Mouse (Mus musculus): Measurements from ENCODE around the gene Psme2. TPM values are rescaled to one million over a fixed set of nuclear protein-coding genes. Genes with fewer than 3 reads are reported as not detected.

Gene Psme2
- polyA plus RNA-seq, 1 experiment from 2014 or later = 225 TPM

GRCm38 (mm10) chr14:55603633-55604576, 13.0 kb upstream of the Psme2 start:
- H3K9ac ChIP-seq (ENCODE audit: low read length) = peak overlapping the region; percentile 38; the same call in 1 of the 2 replicates
- WGBS = 13% methylated on average over 19 of the region's 19 CpGs

GRCm38 (mm10) chr14:55603271-55603632, 12.3 kb upstream of the Psme2 start, which contains the start of gene Irf9:
TSS of gene Irf9 (plus strand) at chr14:55603571.
- Histone ChIP-seq H3K4me3 (ENCODE audit: low read depth, low read length) (peak within 1 kb of the TSS; percentile 10), H3K9me3 (ENCODE audit: control insufficient read depth, low read length) (no peaks in the 10 kb centered on the region), H3K36me3 (ENCODE audit: control insufficient read depth, insufficient read depth, low read length) (peaks cover 22% of the 10 kb centered on the region), H3K27ac (replicated peaks; ENCODE audit: low read depth, low read length) (0 out of 2 replicates have a peak within 1 kb of the TSS, but pooled peaks have one; percentile 16), H3K9ac (ENCODE audit: low read length) (peak within 1 kb of the TSS; percentile 38; the same call in 1 of the 2 replicates), H3K27me3 (ENCODE audit: control insufficient read depth, insufficient read depth, low read length) (no peaks in the 10 kb centered on the region), H3K4me1 (ENCODE audit: control insufficient read depth, insufficient read depth, low read length) (no peaks in the 10 kb centered on the region), H3K4me2 (ENCODE audit: low read depth, severe bottlenecking) (peak within 1 kb of the TSS; percentile 32; the same call in 1 of the 2 replicates)
- ATAC-seq (ENCODE audit: insufficient number of reproducible peaks, low FRiP score, low TSS enrichment, low read depth) (no peak), DNase-seq (ENCODE audit: low spot score) (no peak)
- WGBS = 82% methylated on average over 7 of the region's 7 CpGs

More at GRCm38 (mm10) chr14:55603633-55604576, 13.0 kb upstream of the Psme2 start:
- DNase-seq (ENCODE audit: low spot score) (peak; percentile 89), ATAC-seq (ENCODE audit: insufficient number of reproducible peaks, low FRiP score, low TSS enrichment, low read depth) (peak; percentile 81)
- Histone ChIP-seq H3K4me1 (ENCODE audit: control insufficient read depth, insufficient read depth, low read length) (no peaks in the 10 kb centered on the region), H3K4me2 (ENCODE audit: low read depth, severe bottlenecking) (peak overlapping the region; percentile 32; the same call in 1 of the 2 replicates), H3K36me3 (ENCODE audit: control insufficient read depth, insufficient read depth, low read length) (peaks cover 23% of the 10 kb centered on the region), H3K27ac (replicated peaks; ENCODE audit: low read depth, low read length) (0 out of 2 replicates have a peak overlapping the region, but pooled peaks have one; percentile 16), H3K9me3 (ENCODE audit: control insufficient read depth, low read length) (no peaks in the 10 kb centered on the region), H3K27me3 (ENCODE audit: control insufficient read depth, insufficient read depth, low read length) (no peaks in the 10 kb centered on the region), H3K4me3 (ENCODE audit: low read depth, low read length) (peak overlapping the region; percentile 10)

DNA sequence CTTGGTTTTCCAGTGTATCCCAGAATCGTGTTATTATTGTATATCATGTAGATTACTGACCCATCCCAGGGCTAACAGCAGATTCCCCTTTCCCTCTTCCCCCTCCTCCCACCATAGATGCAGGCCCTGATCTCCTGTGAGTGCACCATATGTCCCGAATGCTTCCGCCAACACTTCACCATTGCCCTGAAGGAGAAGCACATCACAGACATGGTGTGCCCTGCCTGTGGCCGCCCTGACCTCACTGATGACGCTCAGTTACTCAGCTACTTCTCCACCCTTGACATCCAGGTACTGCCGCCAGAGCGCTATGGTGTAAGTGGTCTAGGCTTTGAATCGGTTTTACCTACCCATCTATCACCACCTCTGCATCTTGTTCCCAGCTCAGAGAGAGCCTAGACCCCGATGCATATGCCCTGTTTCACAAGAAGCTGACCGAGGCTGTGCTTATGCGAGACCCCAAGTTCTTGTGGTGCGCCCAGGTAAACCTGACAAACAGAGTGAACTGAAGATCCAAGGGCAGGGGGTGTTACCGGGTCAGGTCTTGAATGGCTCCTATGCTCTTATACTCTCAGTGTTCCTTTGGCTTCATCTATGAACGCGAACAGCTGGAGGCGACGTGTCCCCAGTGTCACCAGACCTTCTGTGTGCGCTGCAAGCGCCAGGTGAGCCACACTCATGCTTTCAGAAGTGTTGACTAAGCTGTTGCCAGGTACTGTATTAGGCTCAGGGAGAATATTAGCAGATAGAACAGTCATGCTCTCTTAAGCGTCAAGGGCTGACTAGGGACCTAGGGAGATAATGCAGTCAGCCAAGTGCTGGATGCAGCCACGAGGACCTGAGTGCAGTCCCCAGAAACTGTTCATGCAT, 7.8 kb upstream of the Psme2 start:
- Histone ChIP-seq H3K9me3 (ENCODE audit: control insufficient read depth, low read length) (no peaks in the 10 kb centered on the region), H3K4me2 (ENCODE audit: low read depth, severe bottlenecking) (no peak overlapping the region), H3K36me3 (ENCODE audit: control insufficient read depth, insufficient read depth, low read length) (peaks cover 32% of the 10 kb centered on the region), H3K4me1 (ENCODE audit: control insufficient read depth, insufficient read depth, low read length) (no peaks in the 10 kb centered on the region), H3K27me3 (ENCODE audit: control insufficient read depth, insufficient read depth, low read length) (no peaks in the 10 kb centered on the region), H3K27ac (replicated peaks; ENCODE audit: low read depth, low read length) (no peak overlapping the region), H3K9ac (ENCODE audit: low read length) (no peak overlapping the region), H3K4me3 (ENCODE audit: low read depth, low read length) (no peak overlapping the region)
- DNase-seq (ENCODE audit: low spot score) (no peak), ATAC-seq (ENCODE audit: insufficient number of reproducible peaks, low FRiP score, low TSS enrichment, low read depth) (no peak)
- 92% methylated on average over 21 of the region's 21 CpGs for WGBS

- ATAC-seq (ENCODE audit: insufficient number of reproducible peaks, low FRiP score, low TSS enrichment, low read depth) (no peak), DNase-seq (ENCODE audit: low spot score) (no peak)
- Histone ChIP-seq H3K9me3 (ENCODE audit: control insufficient read depth, low read length) (no peaks in the 10 kb centered on the region), H3K36me3 (ENCODE audit: control insufficient read depth, insufficient read depth, low read length) (peaks cover 25% of the 10 kb centered on the region), H3K9ac (ENCODE audit: low read length) (no peak overlapping the region), H3K4me1 (ENCODE audit: control insufficient read depth, insufficient read depth, low read length) (peaks cover 6% of the 10 kb centered on the region; the same call in 1 of the 2 replicates), H3K27ac (replicated peaks; ENCODE audit: low read depth, low read length) (no peak overlapping the region), H3K27me3 (ENCODE audit: control insufficient read depth, insufficient read depth, low read length) (no peaks in the 10 kb centered on the region), H3K4me3 (ENCODE audit: low read depth, low read length) (no peak overlapping the region), H3K4me2 (ENCODE audit: low read depth, severe bottlenecking) (no peak overlapping the region)
- WGBS = 85% methylated on average over 13 of the region's 13 CpGs
Observed at GRCm38 (mm10) chr14:55596036-55596690, 5.2 kb upstream of the Psme2 start.

- peak overlapping the region; percentile 92 for H3K4me2 ChIP-seq (ENCODE audit: low read depth, severe bottlenecking)
- ATAC-seq (ENCODE audit: insufficient number of reproducible peaks, low FRiP score, low TSS enrichment, low read depth) (no peak), DNase-seq (ENCODE audit: low spot score) (no peak)
- H3K9me3 ChIP-seq (ENCODE audit: control insufficient read depth, low read length) = no peaks in the 10 kb centered on the region
- H3K4me1 ChIP-seq (ENCODE audit: control insufficient read depth, insufficient read depth, low read length) = peaks cover 6% of the 10 kb centered on the region; the same call in 1 of the 2 replicates
- H3K4me3 ChIP-seq (ENCODE audit: low read depth, low read length) = peak overlapping the region; percentile 97
- H3K9ac ChIP-seq (ENCODE audit: low read length) = peak overlapping the region; percentile 84
- H3K27ac ChIP-seq (replicated peaks; ENCODE audit: low read depth, low read length) = peak overlapping the region; percentile 36; the same call in 1 of the 2 replicates
- H3K36me3 ChIP-seq (ENCODE audit: control insufficient read depth, insufficient read depth, low read length) = peaks cover 10% of the 10 kb centered on the region; the same call in 1 of the 2 replicates
- no peaks in the 10 kb centered on the region for H3K27me3 ChIP-seq (ENCODE audit: control insufficient read depth, insufficient read depth, low read length)
- WGBS = 5% methylated on average over 16 of the region's 16 CpGs
Observed at GRCm38 (mm10) chr14:55592226-55592625, 1.3 kb upstream of the Psme2 start.

GRCm38 (mm10) chr14:55591331-55591891, 498 bp upstream of the Psme2 start, which contains the start of gene Rnf31:
TSS of gene Rnf31 (plus strand) at chr14:55591708.
- H3K4me2 ChIP-seq (ENCODE audit: low read depth, severe bottlenecking) = peak within 1 kb of the TSS; percentile 92
- peak within 1 kb of the TSS; percentile 97 for H3K4me3 ChIP-seq (ENCODE audit: low read depth, low read length)
- H3K9me3 ChIP-seq (ENCODE audit: control insufficient read depth, low read length) = no peaks in the 10 kb centered on the region
- WGBS = under 1% methylated on average over 33 of the region's 33 CpGs
- DNase-seq (ENCODE audit: low spot score) (peak; percentile 91), ATAC-seq (ENCODE audit: insufficient number of reproducible peaks, low FRiP score, low TSS enrichment, low read depth) (peak; percentile 80)
- H3K36me3 ChIP-seq (ENCODE audit: control insufficient read depth, insufficient read depth, low read length) = peaks cover 8% of the 10 kb centered on the region; the same call in 1 of the 2 replicates
- H3K27me3 ChIP-seq (ENCODE audit: control insufficient read depth, insufficient read depth, low read length) = no peaks in the 10 kb centered on the region
- peak within 1 kb of the TSS; percentile 84 for H3K9ac ChIP-seq (ENCODE audit: low read length)
- H3K4me1 ChIP-seq (ENCODE audit: control insufficient read depth, insufficient read depth, low read length) = peaks cover 6% of the 10 kb centered on the region; the same call in 1 of the 2 replicates
- H3K27ac ChIP-seq (replicated peaks; ENCODE audit: low read depth, low read length) = peak within 1 kb of the TSS; percentile 87

- H3K9ac ChIP-seq (ENCODE audit: low read length) = peak overlapping the region; percentile 28
- peak overlapping the region; percentile 92 for H3K4me2 ChIP-seq (ENCODE audit: low read depth, severe bottlenecking)
- 88% methylated on average over 11 of the region's 11 CpGs for WGBS
- DNase-seq (ENCODE audit: low spot score) (no peak), ATAC-seq (ENCODE audit: insufficient number of reproducible peaks, low FRiP score, low TSS enrichment, low read depth) (no peak)
- H3K27ac ChIP-seq (replicated peaks; ENCODE audit: low read depth, low read length) = no peak overlapping the region
- H3K4me3 ChIP-seq (ENCODE audit: low read depth, low read length) = peak overlapping the region; percentile 97
- H3K9me3 ChIP-seq (ENCODE audit: control insufficient read depth, low read length) = no peaks in the 10 kb centered on the region
- peaks cover 6% of the 10 kb centered on the region; the same call in 1 of the 2 replicates for H3K4me1 ChIP-seq (ENCODE audit: control insufficient read depth, insufficient read depth, low read length)
- no peaks in the 10 kb centered on the region for H3K27me3 ChIP-seq (ENCODE audit: control insufficient read depth, insufficient read depth, low read length)
- H3K36me3 ChIP-seq (ENCODE audit: control insufficient read depth, insufficient read depth, low read length) = peaks cover 2% of the 10 kb centered on the region; the same call in 1 of the 2 replicates
Observed at GRCm38 (mm10) chr14:55589771-55590448, 1.0 kb downstream of the Psme2 start.

All from limb, embryonic 11.5 days (tissue).